Mouse (Mus musculus): Measurements from ENCODE around the gene Tnni1. TPM values are rescaled to one million over a fixed set of nuclear protein-coding genes. Genes with fewer than 3 reads are reported as not detected.

Tnni1 gene
- polyA plus RNA-seq, 1 experiment from 2014 or later: 11.4 TPM

GRCm38 (mm10) chr1:135759685-135760084 lies 19.5 kb upstream of the Tnni1 start:
- H3K9ac ChIP-seq: no peak overlapping the region
- DNase-seq (no peak), ATAC-seq (ENCODE audit: insufficient read depth) (no peak)
- H3K36me3 ChIP-seq (ENCODE audit: insufficient read depth): no peaks in the 10 kb centered on the region
- TF ChIP-seq CTCF (IDR thresholded peaks at IDR 0.05; ENCODE audit: low read depth): no peak
- H3K9me3 ChIP-seq (ENCODE audit: low read depth, low read length): no peaks in the 10 kb centered on the region
- H3K4me2 ChIP-seq: no peak overlapping the region
- no peak overlapping the region for H3K27ac ChIP-seq (ENCODE audit: low read depth)
- no peak overlapping the region for H3K4me3 ChIP-seq (ENCODE audit: low read depth, low read length)
- WGBS: 68% methylated on average over 4 of the region's 4 CpGs
- peaks cover 8% of the 10 kb centered on the region for H3K4me1 ChIP-seq (ENCODE audit: insufficient read depth)
- H3K27me3 ChIP-seq (ENCODE audit: insufficient read depth, low read length): no peaks in the 10 kb centered on the region

- H3K27me3 ChIP-seq (ENCODE audit: insufficient read depth, low read length): no peaks in the 10 kb centered on the region
- no peaks in the 10 kb centered on the region for H3K9me3 ChIP-seq (ENCODE audit: low read depth, low read length)
- ATAC-seq (ENCODE audit: insufficient read depth) (no peak), DNase-seq (no peak)
- H3K27ac ChIP-seq (ENCODE audit: low read depth): no peak overlapping the region
- no peak overlapping the region for H3K9ac ChIP-seq
- 55% methylated on average over 8 of the region's 8 CpGs for WGBS
- no peak overlapping the region for H3K4me3 ChIP-seq (ENCODE audit: low read depth, low read length)
- no peak overlapping the region for H3K4me2 ChIP-seq
- TF ChIP-seq CTCF (IDR thresholded peaks at IDR 0.05; ENCODE audit: low read depth): peak; percentile 53
- no peaks in the 10 kb centered on the region for H3K36me3 ChIP-seq (ENCODE audit: insufficient read depth)
- H3K4me1 ChIP-seq (ENCODE audit: insufficient read depth): peaks cover 9% of the 10 kb centered on the region
Measured at GRCm38 (mm10) chr1:135760216-135760615, 19.0 kb upstream of the Tnni1 start.

- DNase-seq (no peak), ATAC-seq (ENCODE audit: insufficient read depth) (no peak)
- H3K9ac ChIP-seq: no peak overlapping the region
- TF ChIP-seq CTCF (IDR thresholded peaks at IDR 0.05; ENCODE audit: low read depth): no peak
- no peaks in the 10 kb centered on the region for H3K9me3 ChIP-seq (ENCODE audit: low read depth, low read length)
- H3K4me1 ChIP-seq (ENCODE audit: insufficient read depth): peaks cover 15% of the 10 kb centered on the region
- no peak overlapping the region for H3K27ac ChIP-seq (ENCODE audit: low read depth)
- no peaks in the 10 kb centered on the region for H3K36me3 ChIP-seq (ENCODE audit: insufficient read depth)
- 74% methylated on average over 5 of the region's 5 CpGs for WGBS
- H3K27me3 ChIP-seq (ENCODE audit: insufficient read depth, low read length): no peaks in the 10 kb centered on the region
- no peak overlapping the region for H3K4me2 ChIP-seq
- no peak overlapping the region for H3K4me3 ChIP-seq (ENCODE audit: low read depth, low read length)
Measured at GRCm38 (mm10) chr1:135761728-135762127, 17.5 kb upstream of the Tnni1 start.

GRCm38 (mm10) chr1:135763503-135764205 lies 15.6 kb upstream of the Tnni1 start:
- H3K27me3 ChIP-seq (ENCODE audit: insufficient read depth, low read length): no peaks in the 10 kb centered on the region
- TF ChIP-seq CTCF (IDR thresholded peaks at IDR 0.05; ENCODE audit: low read depth): no peak
- WGBS: 59% methylated on average over 9 of the region's 9 CpGs
- no peak overlapping the region for H3K9ac ChIP-seq
- H3K9me3 ChIP-seq (ENCODE audit: low read depth, low read length): no peaks in the 10 kb centered on the region
- no peak overlapping the region for H3K4me2 ChIP-seq
- DNase-seq (peak; percentile 68), ATAC-seq (ENCODE audit: insufficient read depth) (no peak)
- no peak overlapping the region for H3K4me3 ChIP-seq (ENCODE audit: low read depth, low read length)
- no peak overlapping the region for H3K27ac ChIP-seq (ENCODE audit: low read depth)
- peaks cover 6% of the 10 kb centered on the region for H3K36me3 ChIP-seq (ENCODE audit: insufficient read depth)
- peaks cover 24% of the 10 kb centered on the region for H3K4me1 ChIP-seq (ENCODE audit: insufficient read depth)

- 46% methylated on average over 2 of the region's 2 CpGs for WGBS
- Histone ChIP-seq H3K27me3 (ENCODE audit: insufficient read depth, low read length) (no peaks in the 10 kb centered on the region), H3K4me1 (ENCODE audit: insufficient read depth) (peaks cover 27% of the 10 kb centered on the region), H3K36me3 (ENCODE audit: insufficient read depth) (peaks cover 12% of the 10 kb centered on the region), H3K9ac (no peak overlapping the region), H3K9me3 (ENCODE audit: low read depth, low read length) (no peaks in the 10 kb centered on the region), H3K4me2 (no peak overlapping the region), H3K4me3 (ENCODE audit: low read depth, low read length) (no peak overlapping the region), H3K27ac (ENCODE audit: low read depth) (no peak overlapping the region)
- no peak for DNase-seq
- TF ChIP-seq CTCF (IDR thresholded peaks at IDR 0.05; ENCODE audit: low read depth): no peak
- ATAC-seq (ENCODE audit: insufficient read depth): no peak
Measured at GRCm38 (mm10) chr1:135764206-135764528, 15.1 kb upstream of the Tnni1 start.

- no peaks in the 10 kb centered on the region for H3K9me3 ChIP-seq (ENCODE audit: low read depth, low read length)
- no peaks in the 10 kb centered on the region for H3K27me3 ChIP-seq (ENCODE audit: insufficient read depth, low read length)
- H3K4me3 ChIP-seq (ENCODE audit: low read depth, low read length): peak within 1 kb of the TSS; percentile 78
- DNase-seq (peak; percentile 89), ATAC-seq (ENCODE audit: insufficient read depth) (peak; percentile 90)
- H3K4me2 ChIP-seq: peak within 1 kb of the TSS; percentile 84
- peak within 1 kb of the TSS; percentile 95 for H3K27ac ChIP-seq (ENCODE audit: low read depth)
- peak within 1 kb of the TSS; percentile 94 for H3K9ac ChIP-seq
- peaks cover 27% of the 10 kb centered on the region for H3K4me1 ChIP-seq (ENCODE audit: insufficient read depth)
- under 1% methylated on average over 90 of the region's 90 CpGs for WGBS
- no peak for TF ChIP-seq CTCF (IDR thresholded peaks at IDR 0.05; ENCODE audit: low read depth)
- peaks cover 22% of the 10 kb centered on the region for H3K36me3 ChIP-seq (ENCODE audit: insufficient read depth)
Measured at GRCm38 (mm10) chr1:135765645-135766591, 13.3 kb upstream of the Tnni1 start, which contains the start of gene Phlda3. TSS of gene Phlda3 (plus strand) at chr1:135766119.

Measured in lung, embryonic 14.5 days (tissue).